Mouse (Mus musculus) intestine, embryonic 15.5 days (tissue): ENCODE data around the gene Fnbp1l. TPM values are rescaled to one million over a fixed set of nuclear protein-coding genes. Genes with fewer than 3 reads are reported as not detected.
A peak's percentile ranks its signal among the peaks of the same experiment; 100 is the strongest.

Experiments used
- ATAC-seq: fragments of 200-750 bp; cut with Nextera tagmentation; 2 replicates; pipeline ENCODE4 v1.8.0; 2017; ENCODE audit warnings: moderate TSS enrichment, moderate library complexity
- H3K27ac ChIP-seq: fragments of 300-500 bp; sonication (generic); 2 replicates; pipeline ENCODE4 v1.5.1; 2015; ENCODE audit warnings: mild to moderate bottlenecking, inconsistent platforms
- H3K27me3 ChIP-seq: fragments of 300-500 bp; sonication (generic); replicated peaks from 2 replicates; pipeline ENCODE4 v1.6.1; 2015; ENCODE audit warnings: inconsistent platforms
- H3K36me3 ChIP-seq: fragments of 300-500 bp; sonication (generic); 2 replicates; pipeline ENCODE4 v1.6.1; 2015; ENCODE audit warnings: inconsistent platforms
- H3K4me1 ChIP-seq: fragments of 300-500 bp; sonication (generic); replicated peaks from 2 replicates; pipeline ENCODE4 v1.6.1; 2015; ENCODE audit warnings: inconsistent platforms
- H3K4me2 ChIP-seq: fragments of 300-500 bp; sonication (generic); replicated peaks from 2 replicates; pipeline ENCODE4 v1.6.1; 2015; ENCODE audit warnings: mild to moderate bottlenecking, inconsistent platforms
- H3K4me3 ChIP-seq: fragments of 300-500 bp; sonication (generic); replicated peaks from 2 replicates; pipeline ENCODE4 v1.5.1; 2015; ENCODE audit warnings: inconsistent platforms
- H3K9ac ChIP-seq: fragments of 300-500 bp; sonication (generic); 2 replicates; pipeline ENCODE4 v1.6.1; 2015; ENCODE audit warnings: inconsistent platforms
- H3K9me3 ChIP-seq: fragments of 300-500 bp; sonication (generic); 2 replicates; pipeline ENCODE4 v1.6.1; 2016; ENCODE audit warnings: inconsistent platforms
- WGBS: fragments of 180-500 bp; shearing (Covaris S2); methylation state at CpG from one replicate; pipeline ENCODE4 v1.1.7; 2015; 5-methylcytosine and 5-hydroxymethylcytosine counted together
- polyA plus RNA-seq: library from polyadenylated mRNA; unstranded; fragments of >200 nt; fragmentation: Nextera tagmentation; extraction: Ambion mirVana; gene quantifications from 2 replicates; pipeline ENCODE4 v1.2.1, GENCODE M21; 2015

Fnbp1l gene
- polyA plus RNA-seq, 1 experiment from 2014 or later = 43.1 TPM

- ATAC-seq = no peak
- H3K4me3 ChIP-seq = no peak overlapping the region
- H3K9ac ChIP-seq = no peak overlapping the region
- H3K36me3 ChIP-seq = no peaks in the 10 kb centered on the region
- H3K4me1 ChIP-seq = 0 out of 2 replicates have a peak, but pooled peaks cover 9% of the 10 kb centered on the region
- no peaks in the 10 kb centered on the region for H3K27me3 ChIP-seq
- H3K4me2 ChIP-seq = no peak overlapping the region
- no peak overlapping the region for H3K27ac ChIP-seq
- H3K9me3 ChIP-seq = no peaks in the 10 kb centered on the region
- 70% methylated on average over 4 of the region's 4 CpGs for WGBS
These were observed 20.2 kb downstream of the Fnbp1l start for GRCm38 (mm10) chr3:122599291-122599690.

GRCm38 (mm10) chr3:122590804-122591203 is 28.7 kb downstream of the Fnbp1l start:
- no peak overlapping the region; the same call in 1 of the 2 replicates for H3K27ac ChIP-seq
- H3K27me3 ChIP-seq = no peaks in the 10 kb centered on the region
- no peak overlapping the region for H3K4me3 ChIP-seq
- peak; percentile 81 for ATAC-seq
- H3K9ac ChIP-seq = no peak overlapping the region
- H3K36me3 ChIP-seq = no peaks in the 10 kb centered on the region
- 76% methylated on average over 5 of the region's 5 CpGs for WGBS
- H3K4me2 ChIP-seq = no peak overlapping the region
- no peaks in the 10 kb centered on the region for H3K4me1 ChIP-seq
- H3K9me3 ChIP-seq = no peaks in the 10 kb centered on the region

- Histone ChIP-seq H3K4me2 (no peak overlapping the region), H3K27me3 (no peaks in the 10 kb centered on the region), H3K4me1 (no peaks in the 10 kb centered on the region), H3K36me3 (no peaks in the 10 kb centered on the region), H3K4me3 (no peak overlapping the region), H3K9ac (no peak overlapping the region), H3K9me3 (no peaks in the 10 kb centered on the region), H3K27ac (no peak overlapping the region; the same call in 1 of the 2 replicates)
- ATAC-seq = peak; percentile 64; the same call in 1 of the 2 replicates
- WGBS = 57% methylated on average over 4 of the region's 4 CpGs
These were observed 29.2 kb downstream of the Fnbp1l start for GRCm38 (mm10) chr3:122590346-122590745.

- no peaks in the 10 kb centered on the region for H3K27me3 ChIP-seq
- H3K9me3 ChIP-seq = no peaks in the 10 kb centered on the region
- H3K4me3 ChIP-seq = no peak overlapping the region
- H3K4me1 ChIP-seq = no peaks in the 10 kb centered on the region
- WGBS = 83% methylated on average over 3 of the region's 3 CpGs
- no peak overlapping the region for H3K4me2 ChIP-seq
- no peak for ATAC-seq
- H3K27ac ChIP-seq = no peak overlapping the region
- H3K9ac ChIP-seq = no peak overlapping the region
- no peaks in the 10 kb centered on the region for H3K36me3 ChIP-seq
These were observed 32.4 kb downstream of the Fnbp1l start for GRCm38 (mm10) chr3:122586918-122587641.

- Histone ChIP-seq H3K36me3 (no peaks in the 10 kb centered on the region), H3K4me2 (no peak overlapping the region), H3K4me1 (no peaks in the 10 kb centered on the region), H3K9me3 (no peaks in the 10 kb centered on the region), H3K9ac (no peak overlapping the region), H3K4me3 (no peak overlapping the region), H3K27ac (no peak overlapping the region), H3K27me3 (no peaks in the 10 kb centered on the region)
- no peak for ATAC-seq
These were observed 42.2 kb downstream of the Fnbp1l start for GRCm38 (mm10) chr3:122577360-122577759.

GRCm38 (mm10) chr3:122574921-122575320 is 44.6 kb downstream of the Fnbp1l start:
- H3K36me3 ChIP-seq = 0 out of 2 replicates have a peak, but pooled peaks cover 3% of the 10 kb centered on the region
- H3K9ac ChIP-seq = no peak overlapping the region
- ATAC-seq = no peak
- H3K27me3 ChIP-seq = no peaks in the 10 kb centered on the region
- no peak overlapping the region for H3K4me2 ChIP-seq
- H3K27ac ChIP-seq = no peak overlapping the region
- no peak overlapping the region for H3K4me3 ChIP-seq
- no peaks in the 10 kb centered on the region for H3K4me1 ChIP-seq
- WGBS = 77% methylated on average over 1 of the region's 1 CpGs
- H3K9me3 ChIP-seq = no peaks in the 10 kb centered on the region

- no peak for ATAC-seq
- 83% methylated on average over 5 of the region's 5 CpGs for WGBS
- H3K36me3 ChIP-seq = 0 out of 2 replicates have a peak, but pooled peaks cover 3% of the 10 kb centered on the region
- no peak overlapping the region for H3K27ac ChIP-seq
- H3K4me1 ChIP-seq = no peaks in the 10 kb centered on the region
- no peak overlapping the region for H3K4me2 ChIP-seq
- no peak overlapping the region for H3K9ac ChIP-seq
- no peaks in the 10 kb centered on the region for H3K27me3 ChIP-seq
- no peaks in the 10 kb centered on the region for H3K9me3 ChIP-seq
- no peak overlapping the region for H3K4me3 ChIP-seq
These were observed 45.9 kb downstream of the Fnbp1l start for GRCm38 (mm10) chr3:122573426-122574286.

- no peak overlapping the region for H3K4me2 ChIP-seq
- H3K36me3 ChIP-seq = 0 out of 2 replicates have a peak, but pooled peaks cover 3% of the 10 kb centered on the region
- no peak overlapping the region for H3K9ac ChIP-seq
- no peaks in the 10 kb centered on the region for H3K9me3 ChIP-seq
- H3K27ac ChIP-seq = no peak overlapping the region
- ATAC-seq = no peak
- H3K27me3 ChIP-seq = no peaks in the 10 kb centered on the region
- no peaks in the 10 kb centered on the region for H3K4me1 ChIP-seq
- no peak overlapping the region for H3K4me3 ChIP-seq
- WGBS = 69% methylated on average over 4 of the region's 4 CpGs
These were observed 53.0 kb downstream of the Fnbp1l start for GRCm38 (mm10) chr3:122566549-122566948.

- no peak overlapping the region for H3K4me3 ChIP-seq
- no peaks in the 10 kb centered on the region for H3K9me3 ChIP-seq
- H3K36me3 ChIP-seq = 0 out of 2 replicates have a peak, but pooled peaks cover 3% of the 10 kb centered on the region
- H3K4me2 ChIP-seq = no peak overlapping the region
- WGBS = 51% methylated on average over 3 of the region's 3 CpGs
- no peak overlapping the region for H3K27ac ChIP-seq
- H3K4me1 ChIP-seq = no peaks in the 10 kb centered on the region
- no peaks in the 10 kb centered on the region for H3K27me3 ChIP-seq
- no peak for ATAC-seq
- no peak overlapping the region for H3K9ac ChIP-seq
These were observed 53.4 kb downstream of the Fnbp1l start for GRCm38 (mm10) chr3:122566112-122566511.

GRCm38 (mm10) chr3:122565285-122565684 is 54.2 kb downstream of the Fnbp1l start:
- WGBS = 22% methylated on average over 7 of the region's 7 CpGs

GRCm38 (mm10) chr3:122557766-122558165 is 61.7 kb downstream of the Fnbp1l start:
- H3K27me3 ChIP-seq = no peaks in the 10 kb centered on the region
- no peaks in the 10 kb centered on the region for H3K9me3 ChIP-seq
- no peaks in the 10 kb centered on the region for H3K36me3 ChIP-seq
- H3K4me1 ChIP-seq = no peaks in the 10 kb centered on the region
- WGBS = 58% methylated on average over 2 of the region's 2 CpGs
- no peak overlapping the region for H3K27ac ChIP-seq
- ATAC-seq = no peak
- no peak overlapping the region for H3K9ac ChIP-seq
- H3K4me2 ChIP-seq = no peak overlapping the region
- no peak overlapping the region for H3K4me3 ChIP-seq

More at GRCm38 (mm10) chr3:122565285-122565684, 54.2 kb downstream of the Fnbp1l start:
- Histone ChIP-seq H3K4me2 (no peak overlapping the region), H3K4me1 (no peaks in the 10 kb centered on the region), H3K27me3 (no peaks in the 10 kb centered on the region), H3K9ac (no peak overlapping the region), H3K36me3 (0 out of 2 replicates have a peak, but pooled peaks cover 3% of the 10 kb centered on the region), H3K4me3 (no peak overlapping the region), H3K27ac (no peak overlapping the region), H3K9me3 (no peaks in the 10 kb centered on the region)
- no peak for ATAC-seq

GRCm38 (mm10) chr3:122551174-122551573 is 68.3 kb downstream of the Fnbp1l start:
- WGBS = 91% methylated on average over 3 of the region's 3 CpGs
- Histone ChIP-seq H3K4me1 (0 out of 2 replicates have a peak, but pooled peaks cover 3% of the 10 kb centered on the region), H3K27me3 (no peaks in the 10 kb centered on the region), H3K9me3 (no peaks in the 10 kb centered on the region), H3K9ac (no peak overlapping the region), H3K4me3 (no peak overlapping the region), H3K27ac (no peak overlapping the region), H3K36me3 (no peaks in the 10 kb centered on the region), H3K4me2 (no peak overlapping the region)
- no peak for ATAC-seq
